Mouse (Mus musculus): Measurements from ENCODE around the gene Bckdha. TPM values are rescaled to one million over a fixed set of nuclear protein-coding genes. Genes with fewer than 3 reads are reported as not detected.

Gene Bckdha
- polyA plus RNA-seq, 1 experiment from 2014 or later, result 50.5 TPM

DNA sequence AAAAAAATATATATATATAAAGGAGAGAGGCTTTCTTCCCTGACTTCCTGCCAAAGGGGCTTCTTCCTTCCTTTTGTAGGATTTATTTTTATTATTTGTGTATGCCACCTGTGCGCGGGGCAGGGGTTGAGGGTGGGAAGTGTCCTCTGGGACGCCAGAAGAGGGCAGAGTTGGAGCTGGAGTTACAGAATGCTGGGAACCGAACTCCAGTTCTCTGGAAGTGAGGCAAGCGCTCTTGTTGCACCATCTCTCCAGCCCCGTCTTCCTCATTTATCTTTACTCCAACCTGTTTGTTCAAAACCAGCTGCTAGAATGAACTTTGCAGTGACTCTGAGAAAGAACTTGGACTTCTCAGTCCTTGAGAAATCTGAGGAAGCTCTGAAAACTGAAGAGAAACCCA lies 21.2 kb upstream of the Bckdha start:
- ATAC-seq, result no peak
- WGBS, result 3% methylated on average over 6 of the region's 6 CpGs

DNA sequence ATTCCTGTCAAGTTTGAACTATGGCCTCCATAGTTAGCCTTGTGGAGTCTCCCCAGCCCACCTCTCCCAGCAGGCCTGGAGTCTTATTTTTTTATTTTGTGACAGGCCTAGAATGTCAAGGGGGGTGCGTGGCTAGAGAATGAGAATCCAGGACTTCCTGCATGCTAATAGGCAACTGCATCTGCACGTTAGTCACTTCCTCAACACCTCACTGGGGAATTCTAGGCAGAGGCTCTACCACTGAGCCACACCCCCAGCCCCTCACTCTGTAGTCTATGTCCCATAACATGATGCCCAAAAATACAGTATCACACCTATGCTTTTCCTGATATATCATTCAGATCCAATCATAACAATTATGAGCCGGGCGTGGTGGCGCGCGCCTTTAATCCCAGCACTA lies 18.2 kb upstream of the Bckdha start:
- no peaks in the 10 kb centered on the region for H3K9me3 ChIP-seq
- H3K27ac ChIP-seq, result peak overlapping the region; percentile 65
- H3K27me3 ChIP-seq, result peaks cover 42% of the 10 kb centered on the region
- ATAC-seq, result no peak
- H3K4me3 ChIP-seq (replicated peaks), result no peak overlapping the region
- WGBS, result 90% methylated on average over 7 of the region's 7 CpGs
- H3K9ac ChIP-seq (replicated peaks), result no peak overlapping the region
- no peak overlapping the region for H3K4me2 ChIP-seq (replicated peaks)
- no peaks in the 10 kb centered on the region for H3K36me3 ChIP-seq
- H3K4me1 ChIP-seq (replicated peaks), result peaks cover 23% of the 10 kb centered on the region

More for the DNA sequence above, 21.2 kb upstream of the Bckdha start:
- Histone ChIP-seq H3K36me3 (peaks cover 6% of the 10 kb centered on the region; the same call in 1 of the 2 replicates), H3K4me2 (replicated peaks) (peak overlapping the region; percentile 61), H3K4me3 (replicated peaks) (peak overlapping the region; percentile 60), H3K9me3 (no peaks in the 10 kb centered on the region), H3K9ac (replicated peaks) (0 out of 2 replicates have a peak overlapping the region, but pooled peaks have one; percentile 70), H3K4me1 (replicated peaks) (peaks cover 23% of the 10 kb centered on the region), H3K27ac (peak overlapping the region; percentile 96; the same call in 1 of the 2 replicates), H3K27me3 (peaks cover 24% of the 10 kb centered on the region)

DNA sequence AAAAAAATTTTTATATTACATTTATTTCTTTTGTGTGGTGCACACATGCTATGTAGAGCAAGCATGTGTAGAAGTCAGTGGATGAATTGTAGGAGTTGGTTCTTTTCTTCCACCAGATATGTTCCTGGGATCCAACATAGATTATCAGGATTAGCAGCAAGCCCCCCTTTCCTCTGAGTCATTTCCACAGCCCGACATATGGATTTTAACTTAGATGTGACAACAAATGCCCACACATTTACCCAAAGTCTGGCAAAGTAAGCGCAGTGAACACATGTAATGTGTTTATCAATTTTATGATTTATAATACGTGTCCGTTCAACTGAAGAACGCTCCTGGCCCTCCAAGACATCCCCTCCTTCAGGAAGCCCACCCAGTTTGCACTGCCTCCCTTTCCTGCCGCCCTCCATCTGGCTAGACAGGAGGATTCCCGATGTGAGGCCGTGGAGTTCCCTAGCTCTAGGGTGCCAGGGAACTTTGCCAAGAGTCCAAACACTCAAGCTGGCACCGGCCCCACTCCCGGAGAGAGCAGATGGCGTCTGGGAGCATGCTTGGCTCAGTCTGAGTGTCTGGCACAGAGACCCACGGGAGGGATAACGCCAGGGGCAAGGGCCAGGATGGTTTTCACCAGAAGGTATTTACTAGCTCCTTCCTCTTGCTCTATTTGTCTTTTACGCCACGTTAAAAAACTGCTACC lies 17.5 kb upstream of the Bckdha start:
- Histone ChIP-seq H3K9ac (replicated peaks) (no peak overlapping the region), H3K9me3 (no peaks in the 10 kb centered on the region), H3K27me3 (peaks cover 42% of the 10 kb centered on the region), H3K36me3 (no peaks in the 10 kb centered on the region), H3K4me3 (replicated peaks) (no peak overlapping the region), H3K4me2 (replicated peaks) (no peak overlapping the region), H3K27ac (peak overlapping the region; percentile 65), H3K4me1 (replicated peaks) (peaks cover 15% of the 10 kb centered on the region)
- ATAC-seq, result peak; percentile 34
- WGBS, result 68% methylated on average over 15 of the region's 15 CpGs

DNA sequence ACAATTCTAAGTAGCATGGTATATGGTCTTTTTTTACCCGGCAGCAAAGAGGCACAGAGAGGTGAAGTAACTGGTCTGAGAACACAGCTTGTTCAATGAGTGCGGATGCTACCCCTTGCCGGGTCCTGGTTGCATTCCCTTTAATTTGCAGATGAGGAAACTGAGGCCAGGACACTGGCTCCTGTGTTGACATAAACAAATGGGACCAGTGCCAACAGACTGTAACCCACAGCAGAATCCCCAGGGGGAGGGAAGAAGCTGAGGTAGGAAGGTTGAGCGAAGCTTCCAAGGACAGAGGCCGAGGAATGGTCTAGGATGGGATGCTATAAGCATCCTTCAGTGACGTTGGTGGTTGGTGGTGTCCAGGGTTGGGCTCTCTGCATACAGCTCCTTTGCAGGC lies 16.6 kb upstream of the Bckdha start:
- H3K4me1 ChIP-seq (replicated peaks), result peaks cover 12% of the 10 kb centered on the region
- no peak overlapping the region for H3K27ac ChIP-seq
- peak overlapping the region; percentile 38; the same call in 1 of the 2 replicates for H3K4me3 ChIP-seq (replicated peaks)
- H3K9ac ChIP-seq (replicated peaks), result no peak overlapping the region
- H3K4me2 ChIP-seq (replicated peaks), result peak overlapping the region; percentile 58
- peaks cover 3% of the 10 kb centered on the region; the same call in 1 of the 2 replicates for H3K36me3 ChIP-seq
- WGBS, result 47% methylated on average over 6 of the region's 6 CpGs
- no peaks in the 10 kb centered on the region for H3K9me3 ChIP-seq
- no peak for ATAC-seq
- H3K27me3 ChIP-seq, result peaks cover 42% of the 10 kb centered on the region

DNA sequence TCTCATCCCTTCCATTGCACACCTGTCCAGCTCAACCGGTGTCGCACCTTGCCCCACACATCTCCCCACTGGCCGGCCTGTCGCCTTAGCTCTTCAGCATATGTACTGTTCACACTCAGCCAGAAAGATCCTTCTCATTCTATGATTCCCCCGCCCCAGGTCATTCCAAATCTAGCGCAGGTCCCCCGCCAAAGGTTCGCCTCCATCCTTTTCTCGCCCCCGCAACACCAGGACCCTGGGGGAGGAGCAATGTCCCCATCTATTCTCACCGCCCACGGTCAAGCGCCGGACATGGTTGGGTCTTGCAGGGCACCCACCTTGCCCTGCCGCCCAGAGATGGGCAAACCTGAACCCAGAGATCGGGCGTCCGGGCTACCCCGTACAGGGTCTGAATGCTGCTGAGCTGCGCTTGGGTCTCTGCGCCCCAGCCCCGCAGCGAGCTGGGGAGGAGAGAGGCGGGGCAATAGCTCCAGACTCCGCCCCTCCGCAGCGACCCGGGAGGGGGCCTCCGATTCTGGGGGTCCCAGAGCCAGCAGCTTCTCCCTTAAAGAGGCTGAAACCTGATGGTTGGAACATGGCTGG lies 16.0 kb upstream of the Bckdha start, which contains the start of gene Tmem91:
Gene Tmem91, minus strand, starts transcription at position 448 of the 582 bp plus-strand sequence.
- H3K4me2 ChIP-seq (replicated peaks), result peak within 1 kb of the TSS; percentile 58
- no peaks in the 10 kb centered on the region for H3K9me3 ChIP-seq
- peak within 1 kb of the TSS; percentile 38 for H3K4me3 ChIP-seq (replicated peaks)
- peak within 1 kb of the TSS; percentile 66 for H3K9ac ChIP-seq (replicated peaks)
- H3K27me3 ChIP-seq, result peaks cover 42% of the 10 kb centered on the region
- H3K4me1 ChIP-seq (replicated peaks), result peaks cover 6% of the 10 kb centered on the region
- peak; percentile 70 for ATAC-seq
- peaks cover 4% of the 10 kb centered on the region; the same call in 1 of the 2 replicates for H3K36me3 ChIP-seq
- 3% methylated on average over 29 of the region's 29 CpGs for whole genome bisulfite sequencing
- no peak within 1 kb of the TSS for H3K27ac ChIP-seq

DNA sequence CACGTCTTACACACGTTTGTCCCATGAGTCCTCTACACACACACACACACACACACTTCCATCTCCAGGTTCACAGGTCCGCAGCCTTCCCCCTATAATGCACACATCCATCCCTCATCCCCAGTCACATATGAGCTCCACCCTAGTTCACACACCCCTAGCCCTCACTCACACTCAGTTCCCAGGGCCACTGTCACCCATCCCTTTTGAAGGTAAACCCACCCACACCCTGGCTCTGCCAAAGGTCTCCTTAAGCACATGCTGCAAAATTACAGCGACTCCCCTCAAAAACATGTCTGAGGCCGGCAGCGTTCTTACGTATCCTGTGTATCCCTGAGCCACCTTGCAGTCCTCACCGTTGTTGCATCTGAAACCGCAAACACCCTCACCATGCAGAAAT lies 15.5 kb upstream of the Bckdha start:
- Histone ChIP-seq H3K9me3 (no peaks in the 10 kb centered on the region), H3K36me3 (peaks cover 4% of the 10 kb centered on the region; the same call in 1 of the 2 replicates), H3K9ac (replicated peaks) (peak overlapping the region; percentile 66), H3K4me2 (replicated peaks) (peak overlapping the region; percentile 58), H3K4me1 (replicated peaks) (peaks cover 6% of the 10 kb centered on the region), H3K27ac (no peak overlapping the region), H3K4me3 (replicated peaks) (peak overlapping the region; percentile 38), H3K27me3 (peaks cover 41% of the 10 kb centered on the region)
- 33% methylated on average over 9 of the region's 9 CpGs for WGBS
- ATAC-seq, result no peak

DNA sequence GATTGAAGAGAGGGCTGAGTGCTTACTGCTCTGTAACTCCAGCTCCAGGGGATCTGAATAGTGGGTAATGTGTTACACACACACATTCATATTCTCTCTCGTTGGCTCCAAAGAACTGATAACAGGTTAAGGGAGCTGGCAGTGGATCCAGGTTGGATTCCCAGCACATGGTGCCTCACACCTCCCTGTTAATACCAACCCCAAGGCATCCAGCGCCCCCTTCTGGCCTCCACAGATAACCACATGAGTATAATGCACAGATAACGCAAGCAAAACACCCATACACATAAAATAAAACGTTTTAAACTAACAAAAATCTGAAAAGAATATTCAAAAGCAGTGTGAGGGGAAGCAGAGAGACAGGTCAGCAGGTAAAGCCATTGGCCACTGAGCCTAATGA lies 13.7 kb upstream of the Bckdha start:
- 52% methylated on average over 4 of the region's 4 CpGs for WGBS
- Histone ChIP-seq H3K27ac (no peak overlapping the region), H3K4me2 (replicated peaks) (no peak overlapping the region), H3K27me3 (peaks cover 29% of the 10 kb centered on the region), H3K36me3 (peaks cover 17% of the 10 kb centered on the region), H3K4me1 (replicated peaks) (peaks cover 6% of the 10 kb centered on the region), H3K9ac (replicated peaks) (no peak overlapping the region), H3K9me3 (no peaks in the 10 kb centered on the region), H3K4me3 (replicated peaks) (no peak overlapping the region)
- no peak for ATAC-seq

DNA sequence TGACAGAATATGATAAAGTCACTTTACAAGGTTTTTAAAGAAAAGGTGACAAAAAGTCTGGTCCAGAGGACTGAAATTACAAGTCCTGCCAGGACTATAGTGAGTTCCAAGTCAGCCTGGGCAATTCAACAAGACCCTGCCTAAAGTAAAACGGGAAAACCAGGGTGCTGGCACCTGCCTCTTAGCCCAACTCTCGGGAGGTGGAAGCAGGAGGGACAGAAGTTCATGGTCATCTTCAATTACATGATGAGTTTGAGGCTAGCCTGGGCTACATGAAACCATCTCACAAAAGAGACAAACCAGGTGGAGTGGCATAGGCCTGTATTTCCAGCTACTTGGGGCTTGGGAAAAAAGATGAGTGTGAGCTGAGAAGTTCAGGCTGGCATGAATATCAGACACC lies 12.9 kb upstream of the Bckdha start:
- H3K9me3 ChIP-seq, result no peaks in the 10 kb centered on the region
- no peak overlapping the region for H3K27ac ChIP-seq
- no peak overlapping the region for H3K4me2 ChIP-seq (replicated peaks)
- peaks cover 29% of the 10 kb centered on the region for H3K27me3 ChIP-seq
- ATAC-seq, result no peak
- no peak overlapping the region for H3K9ac ChIP-seq (replicated peaks)
- peaks cover 22% of the 10 kb centered on the region for H3K36me3 ChIP-seq
- no peak overlapping the region for H3K4me3 ChIP-seq (replicated peaks)
- H3K4me1 ChIP-seq (replicated peaks), result peaks cover 6% of the 10 kb centered on the region
- WGBS, result 83% methylated on average over 2 of the region's 2 CpGs

DNA sequence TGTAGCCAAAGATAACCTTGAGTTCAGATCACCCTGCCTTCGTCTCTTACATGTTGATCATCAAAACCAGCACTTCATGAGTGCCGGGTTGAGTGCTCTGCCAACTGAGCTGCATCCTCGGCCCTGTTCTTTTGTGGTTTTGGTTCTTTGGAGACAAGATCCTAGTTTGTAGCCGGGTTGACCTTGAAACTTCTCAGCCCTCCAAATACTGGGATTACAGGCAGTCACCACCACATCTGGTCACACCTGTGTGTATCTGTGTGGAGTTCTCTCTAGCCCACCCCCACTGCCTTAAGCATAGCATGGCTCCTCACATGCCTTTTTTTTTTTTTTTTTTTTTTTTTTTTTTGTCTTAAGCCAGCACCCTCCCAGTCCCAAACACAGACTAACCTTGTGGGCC lies 11.3 kb upstream of the Bckdha start:
- no peak for ATAC-seq
- WGBS, result 90% methylated on average over 4 of the region's 4 CpGs
- Histone ChIP-seq H3K4me3 (replicated peaks) (no peak overlapping the region), H3K27ac (no peak overlapping the region), H3K27me3 (peaks cover 22% of the 10 kb centered on the region), H3K4me2 (replicated peaks) (no peak overlapping the region), H3K4me1 (replicated peaks) (peaks cover 4% of the 10 kb centered on the region), H3K36me3 (peaks cover 38% of the 10 kb centered on the region), H3K9me3 (no peaks in the 10 kb centered on the region), H3K9ac (replicated peaks) (no peak overlapping the region)

DNA sequence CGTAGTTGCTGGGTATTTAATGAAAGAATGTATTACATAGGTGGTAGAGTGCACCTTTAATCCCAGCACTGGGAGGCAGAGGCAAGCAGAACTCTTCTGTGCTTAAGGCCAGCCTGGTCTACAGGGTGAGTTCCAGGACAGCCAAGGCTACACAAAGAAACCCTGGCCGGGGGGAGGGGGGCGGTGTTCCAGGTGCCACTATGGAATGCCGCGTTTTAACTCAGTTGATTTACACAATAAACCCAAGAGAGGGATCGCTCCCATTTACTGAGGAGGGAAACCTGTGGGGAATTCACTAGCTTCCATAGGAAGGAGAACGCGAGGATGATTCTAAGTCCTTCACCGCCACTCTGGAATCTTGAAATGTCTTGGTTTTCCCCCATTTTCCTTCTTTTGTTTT lies 10.8 kb upstream of the Bckdha start:
- no peaks in the 10 kb centered on the region for H3K9me3 ChIP-seq
- H3K4me1 ChIP-seq (replicated peaks), result no peaks in the 10 kb centered on the region; the same call in 1 of the 2 replicates
- H3K4me3 ChIP-seq (replicated peaks), result no peak overlapping the region
- no peak for ATAC-seq
- no peak overlapping the region for H3K4me2 ChIP-seq (replicated peaks)
- H3K36me3 ChIP-seq, result peaks cover 43% of the 10 kb centered on the region
- WGBS, result 88% methylated on average over 9 of the region's 9 CpGs
- peaks cover 18% of the 10 kb centered on the region for H3K27me3 ChIP-seq
- H3K27ac ChIP-seq, result no peak overlapping the region
- no peak overlapping the region for H3K9ac ChIP-seq (replicated peaks)

DNA sequence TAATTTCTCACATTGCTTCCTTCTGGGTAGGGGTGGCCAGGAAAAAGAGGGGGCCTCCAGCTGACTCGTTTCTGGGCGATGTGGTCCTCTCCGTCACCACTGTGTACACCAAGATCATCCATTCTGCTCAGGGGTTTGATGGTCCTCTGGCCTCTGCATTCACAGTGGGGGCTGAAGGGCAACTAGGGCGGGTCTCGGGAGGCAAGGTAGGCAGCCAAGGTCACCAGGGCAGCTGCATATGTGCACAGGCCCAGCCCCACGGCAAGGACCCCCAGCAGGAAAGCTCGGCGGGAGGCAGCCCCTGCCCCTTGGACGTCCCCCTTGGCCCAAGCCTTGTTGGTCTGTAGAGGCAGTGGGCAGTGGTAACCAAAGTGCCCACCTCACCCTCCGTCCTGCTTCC lies 10.4 kb upstream of the Bckdha start:
- 89% methylated on average over 10 of the region's 10 CpGs for WGBS
- Histone ChIP-seq H3K9me3 (no peaks in the 10 kb centered on the region), H3K36me3 (peaks cover 48% of the 10 kb centered on the region), H3K4me1 (replicated peaks) (no peaks in the 10 kb centered on the region), H3K4me3 (replicated peaks) (no peak overlapping the region), H3K4me2 (replicated peaks) (no peak overlapping the region), H3K27me3 (peaks cover 13% of the 10 kb centered on the region), H3K27ac (no peak overlapping the region), H3K9ac (replicated peaks) (no peak overlapping the region)
- ATAC-seq, result no peak

DNA sequence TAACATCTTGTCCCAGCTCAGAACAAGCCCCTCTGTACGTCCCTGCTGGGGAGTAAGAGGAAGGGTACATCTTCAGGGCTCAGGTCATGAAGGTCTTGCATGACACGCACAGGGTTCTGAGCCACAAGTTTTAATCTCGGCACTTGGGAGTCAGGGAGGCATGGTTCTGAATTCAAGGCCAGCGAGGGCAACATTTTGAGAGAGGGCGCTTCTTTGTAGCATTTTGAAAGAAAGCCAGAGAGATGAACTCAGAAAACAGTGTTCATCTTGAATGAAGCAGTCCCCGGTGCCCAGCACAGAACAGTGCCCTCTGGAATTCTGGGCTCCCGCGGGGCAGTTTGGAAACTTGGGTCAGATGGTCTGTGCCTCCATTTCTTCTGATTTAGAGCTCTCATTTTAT lies 7.6 kb upstream of the Bckdha start:
- Histone ChIP-seq H3K9me3 (no peaks in the 10 kb centered on the region), H3K4me2 (replicated peaks) (no peak overlapping the region), H3K4me1 (replicated peaks) (no peaks in the 10 kb centered on the region), H3K27me3 (no peaks in the 10 kb centered on the region), H3K27ac (no peak overlapping the region), H3K4me3 (replicated peaks) (no peak overlapping the region), H3K36me3 (peaks cover 57% of the 10 kb centered on the region), H3K9ac (replicated peaks) (no peak overlapping the region)
- ATAC-seq, result no peak
- 93% methylated on average over 8 of the region's 8 CpGs for WGBS

Data from midbrain, embryonic 13.5 days (tissue).